Mouse (Mus musculus) large intestine, adult 2 months (tissue): ENCODE measurements around the gene Gif. TPM values are rescaled to one million over a fixed set of nuclear protein-coding genes. Genes with fewer than 3 reads are reported as not detected.

Experiments
- DNase-seq: peaks from one replicate; pipeline ENCODE4 v3.0.0-alpha.2; 2012; ENCODE audit warnings: low read depth, low spot score
- WGBS: fragments of 180-500 bp; shearing (Covaris S2); methylation state at CpG from one replicate; pipeline ENCODE4 v1.1.7; 2018; 5-methylcytosine and 5-hydroxymethylcytosine counted together
- polyA plus RNA-seq: library from polyadenylated mRNA; depleted of rRNA; stranded (reverse); fragments of >200 nt; gene quantifications from 2 replicates; pipeline ENCODE4 v1.2.3, GENCODE M21; 2012; rRNA removed

Gene Gif
- polyA plus RNA-seq, result 0.10 and 0.51 TPM in 2 replicates

DNA sequence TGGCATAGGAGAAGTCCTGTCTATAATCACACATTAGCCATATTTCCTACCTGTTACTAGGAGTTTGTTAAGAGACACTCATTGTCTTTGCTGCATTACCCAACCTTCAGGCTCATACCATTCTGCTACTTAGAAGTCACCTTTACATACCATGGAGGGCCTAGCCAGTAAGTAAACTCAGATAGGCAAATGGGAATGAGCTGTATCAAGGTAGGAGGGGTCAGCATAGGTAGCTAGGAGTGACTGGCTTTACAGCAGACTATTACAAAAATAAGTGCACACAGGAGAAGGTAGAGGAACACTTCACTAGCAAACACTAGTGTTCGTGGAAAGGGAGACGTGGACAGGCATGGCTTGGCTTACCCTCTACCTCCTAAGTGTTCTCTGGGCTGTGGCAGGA, at the start of gene Gif:
TSS of gene Gif (plus strand) at position 257 of the 400 bp plus-strand sequence.
- 78% methylated on average over 2 of the region's 2 CpGs for WGBS
- DNase-seq, result no peak

DNA sequence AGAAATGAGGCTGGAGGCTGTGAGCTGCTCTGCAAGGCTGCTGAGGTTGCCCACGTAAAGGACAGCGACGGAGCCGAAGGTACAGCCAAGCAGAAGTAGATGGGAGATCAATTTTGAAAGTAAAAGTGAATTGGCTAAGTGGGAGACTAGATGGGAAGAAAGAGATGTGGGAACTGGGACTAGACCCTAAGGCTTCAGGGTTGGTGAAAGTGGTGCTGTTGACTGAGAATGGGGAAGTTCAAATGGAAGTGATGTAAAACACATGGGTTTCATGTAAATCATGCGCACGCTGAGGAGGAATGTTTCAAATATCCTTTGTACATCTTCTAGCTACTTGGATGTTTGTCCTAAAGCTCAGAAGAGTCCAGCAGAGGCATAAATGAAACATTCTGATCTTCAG, 49.0 kb upstream of the Gif start:
- 88% methylated on average over 6 of the region's 6 CpGs for WGBS
- DNase-seq, result no peak

- 80% methylated on average over 4 of the region's 4 CpGs for WGBS
- DNase-seq, result no peak
These were observed 34.9 kb upstream of the Gif start for GRCm38 (mm10) chr19:11712451-11712850.

GRCm38 (mm10) chr19:11720071-11720470, 27.3 kb upstream of the Gif start:
- no peak for DNase-seq
- 79% methylated on average over 3 of the region's 3 CpGs for WGBS

- 18% methylated on average over 2 of the region's 2 CpGs for WGBS
- no peak for DNase-seq
These were observed 23.5 kb upstream of the Gif start for GRCm38 (mm10) chr19:11723870-11724269.

DNA sequence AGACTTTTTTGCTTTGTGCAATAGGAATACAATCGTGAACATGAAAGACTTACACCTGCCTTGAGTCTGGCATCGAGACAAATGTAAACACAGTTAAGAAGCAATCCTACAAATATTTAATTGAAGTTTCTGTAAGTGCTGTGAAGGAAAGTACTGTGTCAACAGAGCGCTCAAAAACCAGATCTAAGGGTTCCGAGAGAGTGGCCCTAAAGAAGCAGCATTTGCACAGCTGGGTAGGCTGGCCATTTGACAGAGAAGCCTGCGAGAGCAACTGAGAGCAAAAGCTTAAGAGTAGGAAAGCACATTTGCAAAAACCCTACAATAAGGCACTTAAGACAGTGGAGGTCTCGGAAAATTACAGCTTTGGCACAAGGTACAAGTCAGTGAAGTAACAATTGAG, 23.1 kb upstream of the Gif start:
- no peak for DNase-seq
- WGBS, result 20% methylated on average over 6 of the region's 6 CpGs

DNA sequence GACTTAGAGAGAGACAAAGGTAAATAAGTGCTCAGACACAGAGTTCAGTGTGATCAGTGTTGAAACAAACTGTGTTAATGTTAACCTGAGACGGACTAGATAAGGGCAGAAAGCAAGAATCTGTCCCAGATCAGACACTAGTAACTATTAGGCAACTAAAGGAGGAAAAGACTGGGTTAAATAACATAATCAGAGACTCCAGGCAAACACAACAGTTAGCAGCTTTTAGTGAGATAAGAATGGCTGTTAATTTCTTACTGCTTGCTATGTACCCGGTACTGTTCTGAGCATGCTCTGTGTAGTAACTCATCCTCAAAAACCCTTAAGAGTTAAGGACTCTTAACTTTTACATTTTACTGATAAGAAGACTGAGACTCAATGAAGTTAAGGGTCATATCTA, 21.4 kb upstream of the Gif start:
- DNase-seq, result no peak
- whole genome bisulfite sequencing, result 46% methylated on average over 2 of the region's 2 CpGs

DNA sequence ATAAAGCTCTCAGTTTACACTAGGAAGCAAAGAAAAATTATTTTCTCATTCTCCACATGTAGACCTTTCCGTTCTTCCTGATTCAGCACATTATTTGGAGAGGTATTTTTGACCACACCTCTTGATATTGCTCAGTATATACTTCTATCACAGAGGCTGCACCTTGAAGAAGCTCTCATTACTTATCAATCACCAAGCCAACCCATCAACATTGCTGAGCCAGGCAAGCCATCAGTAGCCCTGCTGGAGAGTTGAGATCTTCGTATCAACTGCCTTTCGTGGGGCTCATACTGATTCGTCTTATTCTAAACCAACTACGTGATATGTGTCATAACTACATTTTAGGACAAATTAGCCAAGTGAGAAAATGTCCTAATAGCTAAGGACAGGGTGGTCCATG, 20.1 kb upstream of the Gif start:
- 94% methylated on average over 5 of the region's 5 CpGs for WGBS
- DNase-seq, result no peak

GRCm38 (mm10) chr19:11730278-11730677, 17.1 kb upstream of the Gif start:
- no peak for DNase-seq
- 78% methylated on average over 1 of the region's 1 CpGs for WGBS

GRCm38 (mm10) chr19:11736455-11736854, 10.9 kb upstream of the Gif start:
- 19% methylated on average over 1 of the region's 1 CpGs for WGBS

GRCm38 (mm10) chr19:11745680-11746079, 1.7 kb upstream of the Gif start:
- no peak for DNase-seq

More at GRCm38 (mm10) chr19:11736455-11736854, 10.9 kb upstream of the Gif start:
- DNase-seq, result no peak

DNA sequence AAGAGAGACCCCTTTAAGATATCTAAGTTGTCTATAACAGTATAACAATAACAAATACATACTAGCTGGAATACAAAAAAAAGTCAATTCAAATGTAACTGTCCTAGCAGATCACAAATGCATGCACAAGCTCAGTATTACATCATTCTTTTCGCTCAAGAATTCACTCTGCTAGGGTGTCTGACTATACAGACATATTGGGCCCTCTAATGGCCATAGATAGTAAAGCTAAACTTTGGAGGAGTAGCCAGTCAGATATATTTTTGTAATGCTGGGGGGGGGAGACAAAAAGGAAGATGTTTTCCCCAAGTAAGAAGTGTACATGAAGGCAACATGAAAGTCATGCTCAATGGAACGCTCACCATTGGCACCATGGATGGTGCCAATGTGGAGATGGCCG, 17.7 kb downstream of the Gif start:
- 80% methylated on average over 3 of the region's 3 CpGs for WGBS
- no peak for DNase-seq

- no peak for DNase-seq
- WGBS, result 15% methylated on average over 4 of the region's 4 CpGs
These were observed 19.1 kb downstream of the Gif start for GRCm38 (mm10) chr19:11766413-11766812.

GRCm38 (mm10) chr19:11768163-11768562, 20.8 kb downstream of the Gif start:
- 4% methylated on average over 3 of the region's 3 CpGs for WGBS
- peak; percentile 16 for DNase-seq

- DNase-seq, result no peak
- 88% methylated on average over 5 of the region's 5 CpGs for WGBS
These were observed 22.0 kb downstream of the Gif start for GRCm38 (mm10) chr19:11769257-11769920.

DNA sequence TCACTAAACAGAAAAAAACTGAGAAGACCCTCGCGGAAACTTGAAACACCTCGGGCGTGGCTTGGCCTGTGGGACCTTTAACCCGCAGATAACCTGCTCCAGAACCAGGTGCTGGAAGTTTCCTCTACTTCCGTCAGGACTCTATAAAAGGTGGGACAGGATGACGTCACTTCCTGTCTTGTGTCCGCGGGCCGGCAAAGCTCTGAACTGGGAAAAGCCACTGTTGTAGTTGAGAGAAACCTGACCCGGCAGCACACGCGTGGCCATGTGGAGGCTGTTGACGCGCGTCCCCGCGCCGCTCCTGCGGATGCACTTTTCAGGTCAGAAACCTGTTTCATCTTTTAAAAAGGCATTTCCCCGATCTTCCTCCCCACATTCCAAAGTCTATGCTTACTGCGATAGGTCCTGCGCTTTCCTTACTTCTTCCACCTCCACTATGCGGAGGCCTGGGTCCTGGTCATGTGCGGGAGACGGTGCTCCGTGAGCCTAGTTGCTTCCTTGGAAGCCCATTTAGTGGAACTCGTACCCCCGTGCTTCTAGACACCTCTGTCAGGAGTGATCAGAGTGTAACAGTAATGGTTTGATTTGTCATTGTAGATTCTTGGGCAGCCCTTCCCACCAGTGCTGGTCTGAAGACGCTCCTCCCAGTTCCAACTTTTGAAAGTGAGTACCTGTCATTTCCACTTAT, 23.0 kb downstream of the Gif start, which contains the start of gene Mrpl16:
TSS of gene Mrpl16 (plus strand) at position 187 of the 688 bp plus-strand sequence.
- under 1% methylated on average over 30 of the region's 30 CpGs for WGBS
- peak; percentile 85 for DNase-seq

GRCm38 (mm10) chr19:11777191-11777865, 30.0 kb downstream of the Gif start:
- 67% methylated on average over 7 of the region's 7 CpGs for WGBS
- no peak for DNase-seq

GRCm38 (mm10) chr19:11785409-11786154, 38.2 kb downstream of the Gif start:
- DNase-seq, result no peak
- 92% methylated on average over 14 of the region's 14 CpGs for WGBS

DNA sequence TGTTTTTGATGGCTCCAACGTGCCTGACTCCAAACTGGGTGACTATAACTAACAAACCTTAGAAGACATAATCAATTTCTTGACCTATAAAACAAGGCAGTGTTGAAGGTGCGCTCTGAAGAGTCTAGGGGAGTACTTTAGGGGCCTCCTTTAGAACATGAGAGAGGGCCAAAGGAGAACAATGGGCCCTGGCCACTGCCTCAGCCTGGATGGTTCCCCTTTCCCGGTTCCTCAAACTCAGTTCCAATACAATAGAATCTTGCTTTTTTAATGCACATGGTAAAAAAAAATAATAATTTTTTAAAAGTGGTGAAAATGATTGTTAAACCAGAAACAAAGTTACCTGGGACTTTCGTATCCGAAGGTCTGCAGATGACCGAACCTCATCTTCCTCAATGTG, 40.5 kb downstream of the Gif start:
- DNase-seq, result no peak
- WGBS, result 92% methylated on average over 6 of the region's 6 CpGs

DNA sequence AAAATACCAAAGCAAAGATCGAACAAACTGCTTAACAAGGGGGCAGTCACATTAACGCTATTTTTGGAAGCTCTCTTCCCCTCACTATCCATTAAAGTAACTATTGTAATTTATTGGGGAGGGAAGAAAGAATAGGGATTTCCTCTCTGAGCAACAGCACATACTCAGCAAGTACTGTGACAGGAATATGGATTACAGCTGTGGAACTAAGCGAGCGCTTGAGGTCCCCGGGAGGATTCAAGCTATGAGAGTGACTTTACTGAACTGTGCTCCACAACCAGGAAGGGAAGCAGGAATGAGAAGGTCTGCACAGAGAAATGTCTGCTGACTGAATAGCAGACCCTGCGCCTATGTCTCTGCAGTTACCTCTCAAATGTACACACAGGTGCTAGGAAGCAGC, 41.5 kb downstream of the Gif start:
- WGBS, result 79% methylated on average over 6 of the region's 6 CpGs

More for the DNA sequence above, 41.5 kb downstream of the Gif start:
- no peak for DNase-seq
